Mouse (Mus musculus) CH12.LX (cell line): ENCODE measurements around the gene Appl1. TPM values are rescaled to one million over a fixed set of nuclear protein-coding genes. Genes with fewer than 3 reads are reported as not detected.
A peak's percentile ranks its signal among the peaks of the same experiment; 100 is the strongest.

Experiments
- DNase-seq: peaks from one replicate; pipeline ENCODE4 v3.0.0-alpha.2; 2013; ENCODE audit errors: extremely low read depth
- H3K27ac ChIP-seq: 2 replicates; pipeline ENCODE4 v1.5.1; 2012; ENCODE audit warnings: low read depth, mild to moderate bottlenecking, control low read depth, moderate library complexity; ENCODE audit not compliant: insufficient read depth
- H3K27me3 ChIP-seq: replicated peaks from 2 replicates; pipeline ENCODE3; 2012; ENCODE audit warnings: inconsistent platforms
- H3K36me3 ChIP-seq, 2 experiments: replicated peaks in 1 of 2; 2 replicates each; pipeline versions ENCODE3 to v1.6.1; 2012; ENCODE audit warnings: inconsistent platforms in 1 of 2, low read length in 1 of 2, mild to moderate bottlenecking in 1 of 2, mixed read lengths in 1 of 2, moderate library complexity in 1 of 2; ENCODE audit not compliant: control insufficient read depth in 1 of 2, insufficient read depth in 1 of 2
- H3K4me1 ChIP-seq, 2 experiments: 2 replicates each; pipeline ENCODE4 v1.6.1; 2012; ENCODE audit warnings: inconsistent platforms in 1 of 2, moderate library complexity in 1 of 2; ENCODE audit not compliant: insufficient read depth in 2 of 2, control insufficient read depth in 1 of 2
- H3K4me2 ChIP-seq: 2 replicates; pipeline ENCODE4 v1.6.1; 2012; ENCODE audit warnings: low read depth, mild to moderate bottlenecking, control low read depth; ENCODE audit not compliant: poor library complexity, insufficient read depth, severe bottlenecking
- H3K4me3 ChIP-seq, 3 experiments: fragments of 150-350 bp in 1 of 3; sonication (generic) in 1 of 3; replicated peaks in 1 of 3; 2 replicates each; pipeline versions ENCODE3 to v1.5.1; 2011 to 2012; ENCODE audit warnings: low read depth in 2 of 3, low read length in 2 of 3, mild to moderate bottlenecking in 2 of 3, moderate library complexity in 2 of 3, control low read depth in 1 of 3, improper control_type of control experiment in 1 of 3, inconsistent platforms in 1 of 3, mixed read lengths in 1 of 3; ENCODE audit not compliant: poor library complexity in 1 of 3
- H3K79me2 ChIP-seq: replicated peaks from 2 replicates; pipeline ENCODE4 v1.6.1; 2012; ENCODE audit warnings: mild to moderate bottlenecking, moderate library complexity; ENCODE audit not compliant: control insufficient read depth, poor library complexity, insufficient read depth, severe bottlenecking; ENCODE audit errors: extremely low read depth
- H3K9ac ChIP-seq: 2 replicates; pipeline ENCODE4 v1.6.1; 2012; ENCODE audit warnings: low read depth, mild to moderate bottlenecking, control low read depth, moderate library complexity; ENCODE audit not compliant: insufficient read depth
- H3K9me3 ChIP-seq: replicated peaks from 2 replicates; pipeline ENCODE3; 2012; ENCODE audit warnings: low read length, inconsistent platforms, mixed read lengths
- E2F4 ChIP-seq: IDR thresholded peaks from 2 replicates; pipeline ENCODE4 v1.6.1; 2011; ENCODE audit warnings: low read depth, low read length, improper control_type of control experiment; ENCODE audit not compliant: insufficient replicate concordance
- ELF1 ChIP-seq: IDR thresholded peaks from 2 replicates; pipeline ENCODE4 v1.6.1; 2014; ENCODE audit warnings: low read depth, mild to moderate bottlenecking, inconsistent platforms, low read length, improper control_type of control experiment
- EP300 ChIP-seq: IDR thresholded peaks from 2 replicates; pipeline ENCODE4 v1.6.1; 2011; ENCODE audit warnings: low read length, improper control_type of control experiment
- ETS1 ChIP-seq: conservative IDR thresholded peaks from 2 replicates; pipeline ENCODE4 v1.6.1; 2012; ENCODE audit warnings: low read depth, mild to moderate bottlenecking, inconsistent platforms, low read length, improper control_type of control experiment, moderate library complexity
- HCFC1 ChIP-seq: IDR thresholded peaks from 2 replicates; pipeline ENCODE4 v1.6.1; 2012; ENCODE audit warnings: low read depth, mild to moderate bottlenecking, inconsistent platforms, low read length, improper control_type of control experiment
- IRF4 ChIP-seq: IDR thresholded peaks from 2 replicates; pipeline ENCODE4 v1.6.1; 2014; ENCODE audit warnings: low read depth, mild to moderate bottlenecking, inconsistent platforms, low read length, improper control_type of control experiment
- JUND ChIP-seq: conservative IDR thresholded peaks from 2 replicates; pipeline ENCODE4 v1.6.1; 2011; ENCODE audit warnings: low read depth, low read length, improper control_type of control experiment
- MAX ChIP-seq: IDR thresholded peaks from 2 replicates; pipeline ENCODE4 v1.6.1; 2011; ENCODE audit warnings: low read length, improper control_type of control experiment
- MAZ ChIP-seq: IDR thresholded peaks from 2 replicates; pipeline ENCODE4 v1.6.1; 2012; ENCODE audit warnings: low read depth, mild to moderate bottlenecking, inconsistent platforms, low read length, improper control_type of control experiment, moderate library complexity
- MEF2A ChIP-seq: IDR thresholded peaks from 2 replicates; pipeline ENCODE4 v1.6.1; 2014; ENCODE audit warnings: low read depth, mild to moderate bottlenecking, inconsistent platforms, low read length, improper control_type of control experiment, borderline replicate concordance
- MXI1 ChIP-seq: IDR thresholded peaks from 2 replicates; pipeline ENCODE4 v1.6.1; 2011; ENCODE audit warnings: mild to moderate bottlenecking, low read depth, low read length, improper control_type of control experiment
- MYC ChIP-seq: IDR thresholded peaks from 2 replicates; pipeline ENCODE4 v1.6.1; 2011; ENCODE audit warnings: low read depth, mild to moderate bottlenecking, improper control_type of control experiment, low read length
- NELFE ChIP-seq: IDR thresholded peaks from 2 replicates; pipeline ENCODE4 v1.6.1; 2011; ENCODE audit warnings: low read depth, low read length, improper control_type of control experiment
- NRF1 ChIP-seq: IDR thresholded peaks from 2 replicates; pipeline ENCODE4 v1.6.1; 2014; ENCODE audit warnings: low read depth, mild to moderate bottlenecking, inconsistent platforms, low read length, improper control_type of control experiment, moderate library complexity
- PAX5 ChIP-seq: IDR thresholded peaks from 2 replicates; pipeline ENCODE4 v1.6.1; 2012; ENCODE audit warnings: low read length, inconsistent platforms, mixed read lengths
- POLR2A ChIP-seq: IDR thresholded peaks from 2 replicates; pipeline ENCODE4 v1.6.1; 2011; ENCODE audit warnings: low read depth, mild to moderate bottlenecking, improper control_type of control experiment, low read length
- RCOR1 ChIP-seq: conservative IDR thresholded peaks from 2 replicates; pipeline ENCODE4 v1.6.1; 2012; ENCODE audit warnings: low read depth, mild to moderate bottlenecking, inconsistent platforms, low read length, improper control_type of control experiment
- SIN3A ChIP-seq: IDR thresholded peaks from 2 replicates; pipeline ENCODE4 v1.6.1; 2012; ENCODE audit warnings: low read length, improper control_type of control experiment, inconsistent platforms
- SMC3 ChIP-seq: IDR thresholded peaks from 2 replicates; pipeline ENCODE4 v1.6.1; 2011; ENCODE audit warnings: low read depth, low read length, improper control_type of control experiment
- TCF12 ChIP-seq: IDR thresholded peaks from 2 replicates; pipeline ENCODE4 v1.6.1; 2014; ENCODE audit warnings: low read depth, mild to moderate bottlenecking, inconsistent platforms, low read length, improper control_type of control experiment
- USF1 ChIP-seq: IDR thresholded peaks from 2 replicates; pipeline ENCODE4 v1.6.1; 2014; ENCODE audit warnings: low read depth, mild to moderate bottlenecking, inconsistent platforms, low read length, improper control_type of control experiment
- USF2 ChIP-seq: conservative IDR thresholded peaks from 2 replicates; pipeline ENCODE4 v1.6.1; 2011; ENCODE audit warnings: low read depth, low read length, improper control_type of control experiment
- ZC3H11A ChIP-seq: IDR thresholded peaks from 2 replicates; pipeline ENCODE4 v1.6.1; 2012; ENCODE audit warnings: low read depth, mild to moderate bottlenecking, inconsistent platforms, low read length, improper control_type of control experiment
- ZKSCAN1 ChIP-seq: IDR thresholded peaks from 2 replicates; pipeline ENCODE4 v1.6.1; 2012; ENCODE audit warnings: low read depth, inconsistent platforms, low read length, improper control_type of control experiment, borderline replicate concordance
- ZMIZ1 ChIP-seq: IDR thresholded peaks from 2 replicates; pipeline ENCODE4 v1.6.1; 2012; ENCODE audit warnings: low read depth, mild to moderate bottlenecking, inconsistent platforms, low read length, improper control_type of control experiment
- ZNF384 ChIP-seq: IDR thresholded peaks from 2 replicates; pipeline ENCODE4 v1.6.1; 2012; ENCODE audit warnings: low read depth, low read length, improper control_type of control experiment, inconsistent platforms
- dilution Hi-C: fragments of 300-500 bp; cut with MboI; formaldehyde crosslinking; loops from 2 replicates; pipeline ENCODE4 v1.14.3; 2020; ENCODE audit warnings: low sequenced_read_pairs; ENCODE audit not compliant: extremely low pct_unique_long_range_greater_than_20kb, extremely low pct_ligation_motif_present
- in situ Hi-C: fragments of 300-500 bp; cut with MboI; formaldehyde crosslinking; loops from 3 replicates; pipeline ENCODE4 v1.14.3; 2019; ENCODE audit warnings: low sequenced_read_pairs, low pct_ligation_motif_present, low pct_unique_long_range_greater_than_20kb, mixed read lengths
- polyA plus RNA-seq: library from polyadenylated mRNA; unstranded; fragments of >175 nt; gene quantifications from 2 replicates; pipeline ENCODE4 v1.2.1, GENCODE M21; 2012; ENCODE audit warnings: low read depth; ENCODE audit not compliant: insufficient read length
- total RNA-seq, 2 experiments: library from RNA; depleted of rRNA; stranded (reverse); fragments of 300-350 nt in 1 of 2; fragments of >200 nt in 1 of 2; gene quantifications; 2 replicates each; pipeline ENCODE4 v1.2.3; 2012 to 2014

Appl1 gene
- total RNA-seq (2012; rRNA removed), result 8.0 and 9.0 TPM in 2 replicates
- total RNA-seq (2014; rRNA removed), result 11.0 and 12.6 TPM in 2 replicates
- 11.9 and 14.7 TPM in 2 replicates for polyA plus RNA-seq

GRCm38 (mm10) chr14:26971106-26971789 is at the start of gene Appl1:
Gene Appl1 (minus strand): TSS chr14:26971232.
- H3K27ac ChIP-seq, result no peak within 1 kb of the TSS

GRCm38 (mm10) chr14:27019850-27020249 is 48.8 kb upstream of the Appl1 start:
- TF ChIP-seq RCOR1, result no peak
- TF ChIP-seq EP300, result no peak
- TF ChIP-seq SMC3, result no peak
- TF ChIP-seq HCFC1, result no peak
- no peak for TF ChIP-seq IRF4
- TF ChIP-seq MYC, result no peak
- no peak for TF ChIP-seq ZKSCAN1
- TF ChIP-seq E2F4, result no peak
- no peak for TF ChIP-seq USF1
- no peak for TF ChIP-seq ZC3H11A
- TF ChIP-seq ZMIZ1, result no peak
- no peak for TF ChIP-seq USF2
- no peak overlapping the region for H3K4me2 ChIP-seq
- dilution Hi-C loops, result no loop called here

More at GRCm38 (mm10) chr14:26971106-26971789, at the start of gene Appl1:
- no peak for DNase-seq
- Histone ChIP-seq H3K4me2 (peak within 1 kb of the TSS; percentile 75; the same call in 1 of the 2 replicates), H3K9me3 (peaks cover 2% of the 10 kb centered on the region), H3K4me3 (peak within 1 kb of the TSS; percentile 87 to 92 (median 90)), H3K27me3 (peaks cover 4% of the 10 kb centered on the region), H3K36me3 (no peaks in the 10 kb centered on the region), H3K9ac (peak within 1 kb of the TSS; percentile 82), H3K79me2 (peaks cover 13% of the 10 kb centered on the region), H3K4me1 (peaks cover 6 to 20% of the 10 kb centered on the region in 2 experiments; a peak in 2 of 4 replicates)
- dilution Hi-C loops, result no loop called here
- no peak for TF ChIP-seq POLR2A
- TF ChIP-seq ELF1, result no peak
- TF ChIP-seq MYC, result no peak
- no peak for TF ChIP-seq ETS1
- TF ChIP-seq MXI1, result no peak
- TF ChIP-seq MAZ, result no peak
- TF ChIP-seq MEF2A, result no peak
- TF ChIP-seq ZKSCAN1, result no peak
- no peak for TF ChIP-seq NELFE
- no peak for TF ChIP-seq TCF12
- no peak for TF ChIP-seq JUND
- TF ChIP-seq ZNF384, result no peak
- no peak for TF ChIP-seq E2F4
- no peak for TF ChIP-seq MAX
- TF ChIP-seq PAX5, result no peak
- TF ChIP-seq ZMIZ1, result no peak
- TF ChIP-seq SIN3A, result no peak
- no peak for TF ChIP-seq NRF1
- in situ Hi-C loops, result no loop called here

More at GRCm38 (mm10) chr14:27019850-27020249, 48.8 kb upstream of the Appl1 start:
- Histone ChIP-seq H3K36me3 (no peaks in the 10 kb centered on the region), H3K4me3 (no peak overlapping the region), H3K79me2 (no peaks in the 10 kb centered on the region), H3K27ac (no peak overlapping the region), H3K9me3 (peaks cover 2% of the 10 kb centered on the region), H3K4me1 (peaks cover 3 to 7% of the 10 kb centered on the region in 2 experiments; a peak in 3 of 4 replicates), H3K9ac (no peak overlapping the region), H3K27me3 (no peaks in the 10 kb centered on the region)
- in situ Hi-C loops, result loop anchor here (25.0 kb wide), 1 partner anchor 533 kb away; no protein-coding TSS in a partner anchor
- DNase-seq, result no peak
